Mouse (Mus musculus) naive thymus-derived CD4-positive, alpha-beta T cell, adult 5 months (primary cell): ENCODE data around the gene Pitx3. TPM values are rescaled to one million over a fixed set of nuclear protein-coding genes. Genes with fewer than 3 reads are reported as not detected.

ENCODE experiments used
- polyA plus RNA-seq: library from polyadenylated mRNA; unstranded; fragments of 100-300 nt; shearing (Covaris generic); gene quantifications from one replicate; pipeline ENCODE4 v1.2.1, GENCODE M21; 2017

Pitx3 gene
- polyA plus RNA-seq, result not detected

GRCm38 (mm10) chr19:46147511-46148371 lies at the start of gene Pitx3:
Gene Pitx3 (minus strand): TSS chr19:46148326.

GRCm38 (mm10) chr19:46152127-46152803 lies 4.1 kb upstream of the Pitx3 start, which contains the start of gene Gbf1:
Gene Gbf1 (plus strand): TSS chr19:46152509.

GRCm38 (mm10) chr19:46131694-46132525 lies 16.2 kb downstream of the Pitx3 start, which contains the start of gene Elovl3:
Gene Elovl3 (plus strand): TSS chr19:46131897.

Other genes with a start within 250 kb of the Pitx3 start
- 14.8 TPM for gene Armh3, start 149.8 kb downstream of the Pitx3 start, polyA plus RNA-seq
- 5.8 TPM for gene Hps6, start 144.8 kb downstream of the Pitx3 start, polyA plus RNA-seq
- 67.9 TPM for gene Pprc1, start 103.4 kb downstream of the Pitx3 start, polyA plus RNA-seq
- 317 TPM for gene Ldb1, start 103.1 kb downstream of the Pitx3 start, polyA plus RNA-seq
- gene Nolc1, start 72.5 kb downstream of the Pitx3 start, polyA plus RNA-seq, result 114 TPM
- not detected for gene Elovl3, start 16.4 kb downstream of the Pitx3 start, polyA plus RNA-seq
- gene Gbf1, start 4.2 kb upstream of the Pitx3 start, polyA plus RNA-seq, result 63.1 TPM
- 117 TPM for gene Nfkb2, start 156.0 kb upstream of the Pitx3 start, polyA plus RNA-seq
- 7.2 TPM for gene Psd, start 178.8 kb upstream of the Pitx3 start, polyA plus RNA-seq
- gene Fbxl15, start 179.9 kb upstream of the Pitx3 start, polyA plus RNA-seq, result 9.0 TPM
- gene Cuedc2, start 190.4 kb upstream of the Pitx3 start, polyA plus RNA-seq, result 25.9 TPM
- gene Mfsd13a, start 192.8 kb upstream of the Pitx3 start, polyA plus RNA-seq, result 1.4 TPM
- not detected for gene 2310034G01Rik, start 202.0 kb upstream of the Pitx3 start, polyA plus RNA-seq
- 110 TPM for gene Actr1a, start 247.4 kb upstream of the Pitx3 start, polyA plus RNA-seq
- gene Sufu, start 248.6 kb upstream of the Pitx3 start, polyA plus RNA-seq, result 29.5 TPM